Mouse (Mus musculus) cortical plate, adult 2 months (tissue): ENCODE data around the gene Rnf146.

Experiments used
- CTCF ChIP-seq: fragments of 200-500 bp; IDR thresholded peaks from 2 replicates; pipeline ENCODE4 v1.5.1; 2011; ENCODE audit warnings: mild to moderate bottlenecking, control low read depth, low read length; ENCODE audit not compliant: insufficient read depth; ENCODE audit errors: extremely low read depth
- POLR2A ChIP-seq: fragments of 200-500 bp; IDR thresholded peaks from 2 replicates; pipeline ENCODE4 v1.6.1; 2011; ENCODE audit warnings: mild to moderate bottlenecking, low read length, control low read depth; ENCODE audit not compliant: insufficient read depth; ENCODE audit errors: extremely low read depth

GRCm38 (mm10) chr10:29361464-29362196 lies 612 bp downstream of the Rnf146 start:
- TF ChIP-seq CTCF (no peak), POLR2A (no peak)
